Mouse (Mus musculus): ENCODE data around the gene Abl1. TPM values are rescaled to one million over a fixed set of nuclear protein-coding genes. Genes with fewer than 3 reads are reported as not detected.

Gene Abl1
- polyA plus RNA-seq, 1 experiment from 2014 or later: 28.9 TPM

DNA sequence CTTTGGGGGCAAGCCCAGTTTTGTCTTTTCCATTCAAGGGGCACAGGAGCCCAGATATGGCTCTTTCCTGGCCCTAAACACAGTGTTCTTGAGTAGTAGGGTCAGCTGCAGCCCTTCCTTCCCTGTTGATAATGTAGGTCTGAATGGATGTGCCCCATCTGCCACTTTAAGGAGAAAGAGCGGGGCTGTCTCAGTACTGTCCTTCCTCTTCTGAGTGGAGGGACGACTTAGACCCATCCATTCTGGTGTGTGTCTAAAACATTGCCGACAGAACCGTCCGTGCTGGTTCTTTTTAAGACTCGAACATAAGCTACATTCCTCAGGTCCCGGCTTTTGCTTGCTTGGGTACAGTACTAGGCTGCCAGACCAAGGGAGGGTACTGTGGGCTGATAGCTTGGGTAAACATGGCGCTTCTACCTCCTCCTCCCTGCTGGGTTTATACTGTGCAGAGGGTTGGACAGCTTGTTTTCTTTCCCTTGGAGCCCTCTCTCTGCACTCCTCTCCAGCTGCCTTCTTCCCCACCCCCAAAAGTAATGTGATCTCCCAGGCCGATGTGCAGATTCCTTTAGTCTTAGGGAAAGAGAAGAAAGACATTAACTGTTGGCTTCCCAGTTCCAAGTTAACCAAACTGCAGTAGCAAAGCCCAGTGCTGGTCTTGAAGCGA, 61.0 kb downstream of the Abl1 start:
- Histone ChIP-seq H3K9me3 (ENCODE audit: control insufficient read depth, low read length) (peaks cover 6% of the 10 kb centered on the region; the same call in 1 of the 2 replicates), H3K36me3 (ENCODE audit: control insufficient read depth, insufficient read depth, low read length) (no peaks in the 10 kb centered on the region), H3K4me3 (ENCODE audit: control insufficient read depth in 1 of 2, insufficient read depth in 1 of 2, low read depth in 1 of 2, low read length in 2 of 2) (peak overlapping the region; percentile 1 to 2; a peak in 1 of 4 replicates), H3K27ac (replicated peaks in 1 of 2; ENCODE audit: control insufficient read depth in 1 of 2, insufficient read depth in 1 of 2, low read depth in 2 of 2, low read length in 2 of 2) (peak overlapping the region; percentile 47 to 70), H3K9ac (ENCODE audit: low read length) (peak overlapping the region; percentile 59; the same call in 1 of the 2 replicates), H3K27me3 (ENCODE audit: control insufficient read depth, insufficient read depth, low read length) (no peaks in the 10 kb centered on the region), H3K4me1 (ENCODE audit: control insufficient read depth in 2 of 2, insufficient read depth in 2 of 2, low read length in 2 of 2) (peaks cover 10 to 27% of the 10 kb centered on the region in 2 experiments), H3K4me2 (ENCODE audit: low read length) (peak overlapping the region; percentile 52)
- 22% methylated on average over 10 of the region's 10 CpGs for WGBS
- ATAC-seq (ENCODE audit: insufficient number of reproducible peaks, insufficient read depth, low FRiP score, low read depth): peak; percentile 82

DNA sequence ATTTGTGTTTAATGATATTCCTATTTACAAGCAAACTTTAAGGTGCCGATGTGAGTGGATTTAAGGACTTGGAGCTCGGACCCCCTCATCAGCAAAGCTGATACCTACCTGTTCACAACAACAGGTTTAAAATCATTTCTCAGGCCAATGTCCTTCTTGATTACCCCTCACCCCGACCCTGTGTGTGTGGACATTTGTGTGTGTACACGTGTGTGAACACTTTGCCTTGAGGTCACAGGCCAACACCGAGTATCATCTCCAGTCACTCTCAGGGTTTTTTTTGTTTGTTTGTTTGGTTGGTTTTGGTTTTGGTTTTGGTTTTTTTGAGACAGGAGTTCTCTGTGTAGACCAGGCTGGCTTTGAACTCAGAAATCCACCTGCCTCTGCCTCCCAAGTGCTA, 62.0 kb downstream of the Abl1 start:
- H3K27me3 ChIP-seq (ENCODE audit: control insufficient read depth, insufficient read depth, low read length): no peaks in the 10 kb centered on the region
- peaks cover 10 to 27% of the 10 kb centered on the region in 2 experiments for H3K4me1 ChIP-seq (ENCODE audit: control insufficient read depth in 2 of 2, insufficient read depth in 2 of 2, low read length in 2 of 2)
- no peak overlapping the region for H3K27ac ChIP-seq (replicated peaks in 1 of 2; ENCODE audit: control insufficient read depth in 1 of 2, insufficient read depth in 1 of 2, low read depth in 2 of 2, low read length in 2 of 2)
- no peak overlapping the region for H3K9ac ChIP-seq (ENCODE audit: low read length)
- WGBS: 88% methylated on average over 5 of the region's 5 CpGs
- no peak overlapping the region for H3K4me2 ChIP-seq (ENCODE audit: low read length)
- H3K36me3 ChIP-seq (ENCODE audit: control insufficient read depth, insufficient read depth, low read length): no peaks in the 10 kb centered on the region
- no peak for ATAC-seq (ENCODE audit: insufficient number of reproducible peaks, insufficient read depth, low FRiP score, low read depth)
- H3K4me3 ChIP-seq (ENCODE audit: control insufficient read depth in 1 of 2, insufficient read depth in 1 of 2, low read depth in 1 of 2, low read length in 2 of 2): no peak overlapping the region
- H3K9me3 ChIP-seq (ENCODE audit: control insufficient read depth, low read length): peaks cover 6% of the 10 kb centered on the region

DNA sequence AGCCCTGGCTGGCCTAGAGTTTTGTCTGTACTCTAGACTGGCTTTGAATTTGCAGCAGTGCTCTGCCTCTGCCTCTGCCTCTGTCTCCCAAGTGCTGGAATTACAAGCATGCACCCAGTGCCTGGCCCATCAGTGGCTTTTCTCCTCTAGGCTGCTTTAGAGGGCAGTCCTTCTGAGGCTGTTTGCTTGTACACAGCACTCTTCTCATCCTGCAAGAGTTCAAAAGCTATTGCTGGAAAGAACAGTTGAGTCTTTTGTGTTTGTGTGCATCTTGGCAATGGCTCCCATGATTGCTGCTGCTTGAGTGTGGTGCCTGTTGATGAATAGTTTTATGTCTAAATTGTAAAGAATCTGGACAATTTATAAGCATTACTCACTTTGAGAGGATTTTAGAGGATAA, 69.3 kb downstream of the Abl1 start:
- Histone ChIP-seq H3K9me3 (ENCODE audit: control insufficient read depth, low read length) (peaks cover 6% of the 10 kb centered on the region), H3K4me1 (ENCODE audit: control insufficient read depth in 2 of 2, insufficient read depth in 2 of 2, low read length in 2 of 2) (peaks cover 15 to 41% of the 10 kb centered on the region in 2 experiments), H3K27me3 (ENCODE audit: control insufficient read depth, insufficient read depth, low read length) (no peaks in the 10 kb centered on the region), H3K9ac (ENCODE audit: low read length) (peak overlapping the region; percentile 44; the same call in 1 of the 2 replicates), H3K27ac (replicated peaks in 1 of 2; ENCODE audit: control insufficient read depth in 1 of 2, insufficient read depth in 1 of 2, low read depth in 2 of 2, low read length in 2 of 2) (peak overlapping the region; percentile 82 to 83), H3K36me3 (ENCODE audit: control insufficient read depth, insufficient read depth, low read length) (no peaks in the 10 kb centered on the region), H3K4me2 (ENCODE audit: low read length) (peak overlapping the region; percentile 4; the same call in 1 of the 2 replicates), H3K4me3 (ENCODE audit: control insufficient read depth in 1 of 2, insufficient read depth in 1 of 2, low read depth in 1 of 2, low read length in 2 of 2) (no peak overlapping the region)
- ATAC-seq (ENCODE audit: insufficient number of reproducible peaks, insufficient read depth, low FRiP score, low read depth): no peak

DNA sequence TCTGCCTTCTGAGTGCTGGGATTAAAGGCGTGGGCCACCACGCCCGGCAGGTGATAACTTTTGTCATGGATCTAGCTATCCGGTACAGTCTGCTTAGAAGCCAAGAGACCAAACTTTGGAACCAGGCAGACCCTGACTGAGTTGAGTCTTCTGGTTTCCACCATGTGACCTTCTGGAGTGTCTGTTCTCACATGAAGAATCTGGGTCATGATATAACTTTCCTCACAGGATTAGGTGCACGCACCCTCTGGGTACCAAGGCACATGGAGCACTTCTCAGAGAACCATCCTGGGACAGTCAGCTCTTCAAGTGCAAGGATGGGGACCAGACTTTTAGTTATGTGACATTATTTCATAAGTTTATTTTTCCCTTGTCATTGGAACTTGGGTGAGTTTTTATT, 70.8 kb downstream of the Abl1 start:
- Histone ChIP-seq H3K27me3 (ENCODE audit: control insufficient read depth, insufficient read depth, low read length) (no peaks in the 10 kb centered on the region), H3K4me2 (ENCODE audit: low read length) (peak overlapping the region; percentile 98), H3K9ac (ENCODE audit: low read length) (peak overlapping the region; percentile 99), H3K27ac (replicated peaks in 1 of 2; ENCODE audit: control insufficient read depth in 1 of 2, insufficient read depth in 1 of 2, low read depth in 2 of 2, low read length in 2 of 2) (peak overlapping the region in 1 of 2 experiments; percentile 96; a peak in 2 of 4 replicates), H3K4me3 (ENCODE audit: control insufficient read depth in 1 of 2, insufficient read depth in 1 of 2, low read depth in 1 of 2, low read length in 2 of 2) (peak overlapping the region in 1 of 2 experiments; percentile 78; a peak in 2 of 4 replicates), H3K36me3 (ENCODE audit: control insufficient read depth, insufficient read depth, low read length) (no peaks in the 10 kb centered on the region), H3K4me1 (ENCODE audit: control insufficient read depth in 2 of 2, insufficient read depth in 2 of 2, low read length in 2 of 2) (peaks cover 25 to 54% of the 10 kb centered on the region in 2 experiments), H3K9me3 (ENCODE audit: control insufficient read depth, low read length) (peaks cover 2% of the 10 kb centered on the region)
- ATAC-seq (ENCODE audit: insufficient number of reproducible peaks, insufficient read depth, low FRiP score, low read depth): no peak
- WGBS: 83% methylated on average over 5 of the region's 5 CpGs

DNA sequence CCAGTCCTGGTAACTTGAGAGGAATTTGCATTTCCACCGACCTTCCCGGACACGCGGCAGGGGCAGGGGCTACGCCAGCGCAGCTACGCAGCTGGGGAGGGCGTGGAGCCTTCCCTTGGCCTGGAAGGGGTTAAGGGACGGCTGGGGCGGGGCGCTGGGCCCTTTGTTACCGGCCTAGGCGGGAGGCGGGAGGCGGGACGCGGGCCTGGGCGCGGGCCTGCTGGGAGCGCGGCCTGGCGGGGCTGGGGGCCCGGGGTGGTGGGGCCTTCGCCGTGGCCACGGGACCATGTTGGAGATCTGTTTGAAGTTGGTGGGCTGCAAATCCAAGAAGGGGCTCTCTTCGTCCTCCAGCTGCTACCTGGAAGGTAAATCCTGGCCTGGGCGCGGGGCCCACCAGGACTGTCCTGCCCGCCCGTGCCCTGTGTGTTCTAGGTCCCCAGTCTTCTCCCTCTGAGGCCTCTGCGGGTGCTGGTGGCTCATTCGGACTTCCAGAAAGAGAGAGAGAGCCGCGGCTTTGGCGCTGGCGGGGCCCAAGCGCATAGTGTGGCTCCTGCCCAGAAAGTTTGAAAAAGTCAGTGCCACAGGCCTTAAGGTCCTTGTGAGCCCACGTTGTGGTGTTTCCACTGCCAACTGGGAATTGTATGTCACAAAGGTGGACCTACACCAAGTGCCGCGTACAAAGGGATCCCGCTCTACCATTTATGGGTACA, 71.7 kb downstream of the Abl1 start:
- Histone ChIP-seq H3K4me3 (ENCODE audit: control insufficient read depth in 1 of 2, insufficient read depth in 1 of 2, low read depth in 1 of 2, low read length in 2 of 2) (peak overlapping the region; percentile 78 to 81), H3K4me1 (ENCODE audit: control insufficient read depth in 2 of 2, insufficient read depth in 2 of 2, low read length in 2 of 2) (peaks cover 25 to 60% of the 10 kb centered on the region in 2 experiments), H3K27me3 (ENCODE audit: control insufficient read depth, insufficient read depth, low read length) (no peaks in the 10 kb centered on the region), H3K9ac (ENCODE audit: low read length) (peak overlapping the region; percentile 99), H3K27ac (replicated peaks in 1 of 2; ENCODE audit: control insufficient read depth in 1 of 2, insufficient read depth in 1 of 2, low read depth in 2 of 2, low read length in 2 of 2) (peak overlapping the region; percentile 91 to 96), H3K9me3 (ENCODE audit: control insufficient read depth, low read length) (no peaks in the 10 kb centered on the region), H3K36me3 (ENCODE audit: control insufficient read depth, insufficient read depth, low read length) (no peaks in the 10 kb centered on the region), H3K4me2 (ENCODE audit: low read length) (peak overlapping the region; percentile 98)
- peak; percentile 91 for ATAC-seq (ENCODE audit: insufficient number of reproducible peaks, insufficient read depth, low FRiP score, low read depth)
- WGBS: 1% methylated on average over 35 of the region's 42 CpGs

DNA sequence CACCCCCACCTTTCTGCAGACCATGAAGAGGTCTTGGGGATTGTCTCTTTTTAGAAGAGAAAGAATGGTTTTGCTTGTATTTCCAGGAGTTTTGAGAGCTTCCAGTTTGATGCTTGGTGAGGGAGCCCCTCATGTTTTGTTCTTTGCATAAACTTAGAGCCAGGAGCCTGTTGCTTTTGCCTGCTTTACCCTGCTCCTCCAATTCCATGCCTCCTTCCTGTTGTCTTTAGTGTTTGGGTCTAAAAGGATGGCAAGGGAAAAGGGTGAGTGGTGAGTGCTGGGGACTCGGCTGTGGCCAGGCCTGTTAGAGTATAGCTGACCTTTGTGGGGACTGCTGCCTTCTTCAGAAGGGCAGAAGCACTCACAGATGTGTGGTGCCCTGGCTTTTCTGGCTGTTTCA, 72.3 kb downstream of the Abl1 start:
- no peak for ATAC-seq (ENCODE audit: insufficient number of reproducible peaks, insufficient read depth, low FRiP score, low read depth)
- Histone ChIP-seq H3K27ac (replicated peaks in 1 of 2; ENCODE audit: control insufficient read depth in 1 of 2, insufficient read depth in 1 of 2, low read depth in 2 of 2, low read length in 2 of 2) (peak overlapping the region; percentile 91 to 96), H3K4me2 (ENCODE audit: low read length) (peak overlapping the region; percentile 98), H3K36me3 (ENCODE audit: control insufficient read depth, insufficient read depth, low read length) (no peaks in the 10 kb centered on the region), H3K9ac (ENCODE audit: low read length) (peak overlapping the region; percentile 99), H3K4me3 (ENCODE audit: control insufficient read depth in 1 of 2, insufficient read depth in 1 of 2, low read depth in 1 of 2, low read length in 2 of 2) (peak overlapping the region; percentile 78 to 81), H3K4me1 (ENCODE audit: control insufficient read depth in 2 of 2, insufficient read depth in 2 of 2, low read length in 2 of 2) (peaks cover 25 to 65% of the 10 kb centered on the region in 2 experiments), H3K9me3 (ENCODE audit: control insufficient read depth, low read length) (no peaks in the 10 kb centered on the region), H3K27me3 (ENCODE audit: control insufficient read depth, insufficient read depth, low read length) (no peaks in the 10 kb centered on the region)
- WGBS: 0% methylated on average over 1 of the region's 1 CpGs

DNA sequence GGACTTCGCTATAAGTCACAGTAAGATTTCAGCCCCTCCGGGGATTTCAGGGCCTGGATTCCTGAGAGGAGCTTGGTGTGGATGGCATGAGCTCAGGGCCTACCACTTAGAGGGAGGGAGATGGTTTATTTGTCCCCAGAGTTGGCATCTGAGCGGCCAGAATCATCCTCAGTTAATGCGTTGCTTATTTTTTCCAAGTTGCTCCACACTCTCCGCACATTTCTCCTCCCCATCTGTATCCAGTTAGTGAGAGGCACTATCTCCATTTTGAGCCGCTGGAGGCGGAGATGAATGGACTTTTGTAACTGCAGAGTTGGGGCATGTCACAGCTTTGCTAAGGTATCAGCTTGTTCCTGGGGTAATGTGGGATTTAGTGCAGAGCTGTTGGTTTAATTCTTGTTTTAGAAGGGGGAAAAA, 72.9 kb downstream of the Abl1 start:
- Histone ChIP-seq H3K36me3 (ENCODE audit: control insufficient read depth, insufficient read depth, low read length) (no peaks in the 10 kb centered on the region), H3K9ac (ENCODE audit: low read length) (peak overlapping the region; percentile 99), H3K4me3 (ENCODE audit: control insufficient read depth in 1 of 2, insufficient read depth in 1 of 2, low read depth in 1 of 2, low read length in 2 of 2) (peak overlapping the region; percentile 78 to 81), H3K27me3 (ENCODE audit: control insufficient read depth, insufficient read depth, low read length) (no peaks in the 10 kb centered on the region), H3K27ac (replicated peaks in 1 of 2; ENCODE audit: control insufficient read depth in 1 of 2, insufficient read depth in 1 of 2, low read depth in 2 of 2, low read length in 2 of 2) (peak overlapping the region; percentile 91 to 96), H3K4me2 (ENCODE audit: low read length) (peak overlapping the region; percentile 98), H3K9me3 (ENCODE audit: control insufficient read depth, low read length) (no peaks in the 10 kb centered on the region), H3K4me1 (ENCODE audit: control insufficient read depth in 2 of 2, insufficient read depth in 2 of 2, low read length in 2 of 2) (peaks cover 27 to 71% of the 10 kb centered on the region in 2 experiments)
- 2% methylated on average over 7 of the region's 7 CpGs for WGBS
- no peak for ATAC-seq (ENCODE audit: insufficient number of reproducible peaks, insufficient read depth, low FRiP score, low read depth)

All from heart, embryonic 14.5 days (tissue).